Mouse (Mus musculus): ENCODE results near the gene Map4k2. TPM values are rescaled to one million over a fixed set of nuclear protein-coding genes. Genes with fewer than 3 reads are reported as not detected.

Gene Map4k2
- polyA plus RNA-seq, 1 experiment from 2014 or later: 17.2 TPM

DNA sequence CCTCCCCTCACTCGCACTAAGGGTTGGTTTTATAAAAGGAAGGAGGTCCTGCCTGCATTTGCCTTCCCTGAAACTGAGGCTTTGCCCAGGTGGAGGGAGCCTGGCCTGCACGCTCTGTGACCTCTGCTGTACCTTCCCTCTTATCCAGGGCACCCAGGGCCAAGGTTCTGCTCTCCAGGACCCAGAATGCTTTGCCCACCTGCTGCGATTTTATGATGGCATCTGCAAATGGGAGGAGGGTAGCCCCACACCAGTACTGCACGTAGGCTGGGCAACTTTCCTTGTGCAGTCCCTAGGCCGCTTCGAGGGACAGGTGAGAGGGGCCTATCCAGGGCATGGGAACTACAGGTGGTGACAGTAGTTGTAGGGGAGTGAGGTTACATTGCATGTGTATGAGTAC lies 1.7 kb upstream of the Map4k2 start:
- Histone ChIP-seq H3K4me1 (ENCODE audit: control insufficient read depth, insufficient read depth, low read length) (peaks cover 28% of the 10 kb centered on the region), H3K9ac (ENCODE audit: low read length) (no peak overlapping the region), H3K4me3 (ENCODE audit: low read length) (no peak overlapping the region), H3K27ac (ENCODE audit: low read length) (no peak overlapping the region), H3K4me2 (ENCODE audit: low read depth, low read length) (no peak overlapping the region), H3K9me3 (replicated peaks; ENCODE audit: control insufficient read depth, low read length) (no peaks in the 10 kb centered on the region), H3K36me3 (ENCODE audit: control insufficient read depth, insufficient read depth) (peaks cover 23% of the 10 kb centered on the region), H3K27me3 (ENCODE audit: control insufficient read depth, insufficient read depth, low read length) (no peaks in the 10 kb centered on the region)
- WGBS: 95% methylated on average over 6 of the region's 6 CpGs
- ATAC-seq (replicated peaks; ENCODE audit: extremely low read depth, insufficient read depth, low FRiP score): no peak

DNA sequence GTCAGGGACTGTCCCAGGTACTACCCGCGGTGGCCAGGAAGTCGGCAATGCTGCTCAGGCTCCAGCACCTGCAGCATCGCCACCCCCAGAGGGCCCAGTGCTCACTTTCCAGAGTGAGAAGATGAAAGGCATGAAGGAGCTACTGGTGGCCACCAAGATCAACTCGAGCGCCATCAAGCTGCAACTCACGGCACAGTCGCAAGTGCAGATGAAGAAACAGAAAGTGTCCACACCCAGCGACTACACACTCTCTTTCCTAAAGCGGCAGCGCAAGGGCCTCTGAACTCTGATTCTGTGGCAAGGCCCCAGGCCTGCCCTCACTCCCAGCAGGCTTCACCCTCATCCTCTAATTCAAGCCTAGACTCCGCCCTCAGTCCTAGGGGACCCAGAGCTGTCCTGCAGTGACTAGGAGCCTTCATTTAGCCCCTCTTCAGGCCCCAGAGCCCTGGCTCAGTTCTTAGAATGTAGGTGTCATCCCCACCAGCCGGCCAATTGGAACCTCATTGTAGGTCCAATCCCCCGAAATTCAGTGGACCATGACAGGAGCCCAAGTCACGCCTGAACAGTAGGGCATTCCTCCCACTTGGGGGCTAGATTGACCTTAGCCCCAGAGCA lies 938 bp upstream of the Map4k2 start:
- no peak for ATAC-seq (replicated peaks; ENCODE audit: extremely low read depth, insufficient read depth, low FRiP score)
- Histone ChIP-seq H3K4me3 (ENCODE audit: low read length) (no peak overlapping the region), H3K27me3 (ENCODE audit: control insufficient read depth, insufficient read depth, low read length) (no peaks in the 10 kb centered on the region), H3K4me1 (ENCODE audit: control insufficient read depth, insufficient read depth, low read length) (peaks cover 25% of the 10 kb centered on the region), H3K36me3 (ENCODE audit: control insufficient read depth, insufficient read depth) (peaks cover 23% of the 10 kb centered on the region), H3K9ac (ENCODE audit: low read length) (no peak overlapping the region), H3K27ac (ENCODE audit: low read length) (peak overlapping the region; percentile 58), H3K4me2 (ENCODE audit: low read depth, low read length) (peak overlapping the region; percentile 76), H3K9me3 (replicated peaks; ENCODE audit: control insufficient read depth, low read length) (no peaks in the 10 kb centered on the region)
- WGBS: 66% methylated on average over 15 of the region's 15 CpGs

DNA sequence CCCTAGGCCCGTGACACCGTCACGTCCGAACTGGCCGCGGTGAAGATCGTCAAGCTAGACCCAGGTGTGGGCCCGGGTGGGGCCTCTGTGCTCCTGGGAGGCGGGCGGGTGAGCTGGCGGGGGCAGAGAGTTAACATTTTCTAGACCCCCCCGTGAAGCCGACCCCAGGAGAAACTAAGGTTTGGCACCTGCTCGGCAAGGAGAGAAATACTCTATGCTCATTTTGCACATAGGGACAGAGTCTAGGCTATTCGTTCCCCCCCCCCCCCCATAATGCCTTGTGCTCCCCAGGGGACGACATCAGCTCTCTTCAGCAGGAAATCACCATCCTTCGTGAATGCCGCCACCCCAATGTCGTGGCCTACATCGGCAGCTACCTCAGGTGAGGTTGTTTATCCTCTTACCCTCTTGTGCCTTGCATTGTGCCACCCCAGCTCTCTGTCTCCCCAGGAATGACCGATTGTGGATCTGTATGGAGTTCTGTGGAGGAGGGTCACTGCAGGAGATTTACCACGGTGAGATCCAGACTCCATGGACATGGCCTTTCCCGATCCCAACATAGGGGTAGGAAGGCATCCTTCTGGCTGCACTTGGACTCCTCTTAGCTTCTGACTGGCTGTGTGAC lies 630 bp downstream of the Map4k2 start:
- Histone ChIP-seq H3K4me3 (ENCODE audit: low read length) (peak overlapping the region; percentile 82), H3K4me2 (ENCODE audit: low read depth, low read length) (peak overlapping the region; percentile 76), H3K36me3 (ENCODE audit: control insufficient read depth, insufficient read depth) (peaks cover 29% of the 10 kb centered on the region), H3K27ac (ENCODE audit: low read length) (peak overlapping the region; percentile 58), H3K9ac (ENCODE audit: low read length) (peak overlapping the region; percentile 82), H3K27me3 (ENCODE audit: control insufficient read depth, insufficient read depth, low read length) (no peaks in the 10 kb centered on the region), H3K4me1 (ENCODE audit: control insufficient read depth, insufficient read depth, low read length) (peaks cover 16% of the 10 kb centered on the region), H3K9me3 (replicated peaks; ENCODE audit: control insufficient read depth, low read length) (no peaks in the 10 kb centered on the region)
- 11% methylated on average over 23 of the region's 23 CpGs for WGBS
- 0 out of 2 replicates have a peak, but pooled peaks have one; percentile 5 for ATAC-seq (replicated peaks; ENCODE audit: extremely low read depth, insufficient read depth, low FRiP score)

DNA sequence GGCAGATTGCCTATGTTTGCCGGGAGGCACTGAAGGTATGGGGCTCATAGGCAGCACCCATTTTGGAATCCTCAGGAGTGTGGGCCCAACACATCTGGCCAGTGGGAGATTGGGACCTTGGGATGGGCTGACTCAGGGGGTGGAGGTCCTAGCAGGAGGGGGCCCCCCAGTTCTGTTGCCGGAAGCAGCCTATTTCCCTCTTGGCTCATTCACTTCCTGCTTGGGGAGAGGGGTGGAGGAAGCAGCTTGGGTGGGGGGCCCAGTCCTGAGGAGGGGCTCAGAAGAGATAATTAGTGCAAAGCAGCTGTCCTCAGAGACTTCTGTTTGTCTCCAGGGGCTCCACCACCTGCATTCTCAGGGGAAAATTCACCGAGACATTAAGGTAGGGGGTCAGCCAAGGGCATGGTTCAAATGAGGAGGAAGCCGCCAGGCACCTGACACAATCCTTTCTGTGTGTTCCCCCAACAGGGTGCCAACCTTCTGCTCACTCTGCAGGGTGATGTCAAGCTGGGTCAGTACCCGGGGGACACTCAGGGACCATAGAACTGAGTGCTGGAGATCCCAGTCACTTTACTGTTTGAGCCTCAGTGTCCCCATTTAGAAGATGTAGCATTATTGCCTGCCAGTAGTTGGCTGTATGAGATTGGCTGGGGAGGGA lies 1.5 kb downstream of the Map4k2 start:
- H3K36me3 ChIP-seq (ENCODE audit: control insufficient read depth, insufficient read depth): peaks cover 24% of the 10 kb centered on the region
- peak overlapping the region; percentile 82 for H3K9ac ChIP-seq (ENCODE audit: low read length)

DNA sequence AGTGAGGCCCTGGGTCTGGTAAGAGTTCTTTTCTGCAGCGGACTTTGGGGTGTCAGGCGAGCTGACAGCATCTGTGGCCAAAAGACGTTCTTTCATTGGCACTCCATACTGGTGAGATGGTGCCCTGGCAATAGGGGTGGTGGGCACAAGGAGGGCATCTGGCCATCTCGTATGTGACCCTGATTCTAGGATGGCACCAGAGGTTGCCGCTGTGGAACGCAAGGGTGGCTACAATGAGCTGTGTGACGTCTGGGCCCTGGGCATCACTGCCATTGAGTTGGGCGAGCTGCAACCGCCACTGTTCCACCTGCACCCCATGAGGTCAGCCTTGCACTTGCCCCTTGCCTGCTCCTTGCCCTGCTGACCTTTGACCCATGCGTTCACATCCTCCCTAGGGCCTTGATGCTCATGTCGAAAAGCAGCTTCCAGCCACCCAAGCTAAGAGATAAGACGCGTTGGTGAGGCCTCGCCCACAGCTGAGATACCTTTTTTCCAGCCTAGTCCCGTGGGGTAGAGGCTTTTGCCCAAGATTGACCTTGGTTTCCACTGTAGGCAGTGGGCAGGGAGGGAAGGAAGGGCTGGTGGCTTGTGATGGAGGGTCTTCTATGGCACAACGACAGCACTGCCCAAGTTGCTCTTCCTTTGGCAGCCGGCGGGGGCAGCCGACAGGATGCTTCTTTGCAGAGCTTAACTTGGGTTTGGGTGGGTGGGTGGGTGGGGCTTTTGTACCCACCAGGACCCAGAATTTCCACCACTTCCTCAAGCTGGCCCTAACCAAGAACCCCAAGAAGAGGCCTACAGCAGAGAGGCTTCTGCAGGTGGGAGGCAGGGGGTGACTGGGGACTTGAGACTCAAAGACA lies 2.4 kb downstream of the Map4k2 start:
- H3K36me3 ChIP-seq (ENCODE audit: control insufficient read depth, insufficient read depth): peaks cover 15% of the 10 kb centered on the region
- H3K4me3 ChIP-seq (ENCODE audit: low read length): no peak overlapping the region
- H3K27me3 ChIP-seq (ENCODE audit: control insufficient read depth, insufficient read depth, low read length): no peaks in the 10 kb centered on the region
- no peak for ATAC-seq (replicated peaks; ENCODE audit: extremely low read depth, insufficient read depth, low FRiP score)
- H3K9ac ChIP-seq (ENCODE audit: low read length): no peak overlapping the region
- 78% methylated on average over 19 of the region's 19 CpGs for WGBS
- no peak overlapping the region for H3K27ac ChIP-seq (ENCODE audit: low read length)
- H3K4me1 ChIP-seq (ENCODE audit: control insufficient read depth, insufficient read depth, low read length): peaks cover 10% of the 10 kb centered on the region
- H3K4me2 ChIP-seq (ENCODE audit: low read depth, low read length): no peak overlapping the region
- no peaks in the 10 kb centered on the region for H3K9me3 ChIP-seq (replicated peaks; ENCODE audit: control insufficient read depth, low read length)

More for the DNA sequence above, 1.5 kb downstream of the Map4k2 start:
- no peak for ATAC-seq (replicated peaks; ENCODE audit: extremely low read depth, insufficient read depth, low FRiP score)
- Histone ChIP-seq H3K4me1 (ENCODE audit: control insufficient read depth, insufficient read depth, low read length) (peaks cover 10% of the 10 kb centered on the region), H3K4me3 (ENCODE audit: low read length) (peak overlapping the region; percentile 82), H3K27me3 (ENCODE audit: control insufficient read depth, insufficient read depth, low read length) (no peaks in the 10 kb centered on the region), H3K9me3 (replicated peaks; ENCODE audit: control insufficient read depth, low read length) (no peaks in the 10 kb centered on the region), H3K4me2 (ENCODE audit: low read depth, low read length) (peak overlapping the region; percentile 76), H3K27ac (ENCODE audit: low read length) (0 out of 2 replicates have a peak overlapping the region, but pooled peaks have one; percentile 21)
- WGBS: 69% methylated on average over 5 of the region's 5 CpGs

DNA sequence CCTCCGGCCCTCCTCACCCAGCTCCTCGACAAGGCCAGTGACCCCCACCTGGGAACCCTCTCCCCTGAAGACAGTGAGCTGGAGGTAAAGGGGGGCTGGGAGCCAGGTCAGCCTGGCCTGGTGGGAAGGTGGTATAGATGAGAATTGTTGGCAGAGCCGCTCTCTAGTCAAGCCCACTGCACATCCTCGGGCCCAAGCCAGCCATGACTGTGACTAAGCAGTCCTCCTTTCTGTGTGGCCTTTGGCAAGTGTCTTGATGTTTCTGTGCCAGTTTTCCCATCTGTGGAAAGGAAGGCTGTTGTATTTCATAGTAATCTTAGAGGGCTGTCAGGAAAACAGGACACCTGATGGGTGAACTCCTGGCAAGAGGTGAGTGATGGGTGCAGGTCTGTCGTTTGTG lies 3.1 kb downstream of the Map4k2 start:
- H3K9ac ChIP-seq (ENCODE audit: low read length): no peak overlapping the region
- H3K4me1 ChIP-seq (ENCODE audit: control insufficient read depth, insufficient read depth, low read length): peaks cover 10% of the 10 kb centered on the region
- peaks cover 10% of the 10 kb centered on the region for H3K36me3 ChIP-seq (ENCODE audit: control insufficient read depth, insufficient read depth)
- no peak overlapping the region for H3K27ac ChIP-seq (ENCODE audit: low read length)
- no peak overlapping the region for H3K4me3 ChIP-seq (ENCODE audit: low read length)
- no peak overlapping the region for H3K4me2 ChIP-seq (ENCODE audit: low read depth, low read length)
- ATAC-seq (replicated peaks; ENCODE audit: extremely low read depth, insufficient read depth, low FRiP score): no peak
- H3K27me3 ChIP-seq (ENCODE audit: control insufficient read depth, insufficient read depth, low read length): no peaks in the 10 kb centered on the region
- WGBS: 79% methylated on average over 5 of the region's 5 CpGs
- H3K9me3 ChIP-seq (replicated peaks; ENCODE audit: control insufficient read depth, low read length): no peaks in the 10 kb centered on the region

DNA sequence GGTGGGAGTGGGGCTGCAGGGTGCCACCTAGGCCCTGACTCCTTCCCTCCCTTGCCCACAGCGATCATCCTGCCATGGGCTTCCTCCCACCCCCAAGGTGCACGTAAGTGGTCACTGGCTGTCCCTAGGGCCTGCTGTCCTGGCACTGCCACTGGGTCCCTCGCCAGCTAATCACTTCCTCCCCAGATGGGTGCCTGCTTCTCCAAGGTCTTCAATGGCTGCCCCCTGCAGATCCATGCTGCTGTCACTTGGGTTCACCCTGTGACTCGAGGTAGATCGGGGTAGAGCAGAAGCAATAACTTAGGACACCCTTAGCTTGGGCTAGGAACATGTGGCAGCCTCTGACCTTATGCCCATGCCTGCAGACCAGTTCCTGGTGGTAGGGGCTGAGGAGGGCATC lies 5.1 kb downstream of the Map4k2 start:
- H3K4me1 ChIP-seq (ENCODE audit: control insufficient read depth, insufficient read depth, low read length): peaks cover 5% of the 10 kb centered on the region; the same call in 1 of the 2 replicates

DNA sequence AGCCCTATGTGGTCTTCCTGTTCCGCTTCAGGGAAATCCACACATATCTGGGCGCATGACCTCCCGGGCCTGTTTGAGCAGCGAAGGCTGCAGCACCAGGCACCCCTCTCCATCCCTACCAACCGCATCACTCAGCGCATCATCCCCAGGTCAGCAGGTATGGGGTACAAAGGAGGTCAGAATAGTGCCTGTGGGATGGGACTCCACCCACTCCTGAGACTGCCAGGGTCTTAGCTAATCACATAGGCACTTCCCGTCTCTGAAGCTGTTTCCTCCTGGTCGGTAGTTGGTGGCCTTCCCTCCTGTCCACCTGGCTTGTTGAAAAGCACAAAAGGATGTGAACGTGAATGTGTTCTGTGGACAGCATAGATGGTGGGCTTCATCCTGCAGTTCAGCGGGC lies 5.7 kb downstream of the Map4k2 start:
- 75% methylated on average over 10 of the region's 10 CpGs for WGBS
- Histone ChIP-seq H3K4me3 (ENCODE audit: low read length) (no peak overlapping the region), H3K9ac (ENCODE audit: low read length) (no peak overlapping the region), H3K9me3 (replicated peaks; ENCODE audit: control insufficient read depth, low read length) (no peaks in the 10 kb centered on the region), H3K4me2 (ENCODE audit: low read depth, low read length) (no peak overlapping the region), H3K27ac (ENCODE audit: low read length) (no peak overlapping the region), H3K4me1 (ENCODE audit: control insufficient read depth, insufficient read depth, low read length) (peaks cover 3% of the 10 kb centered on the region; the same call in 1 of the 2 replicates), H3K27me3 (ENCODE audit: control insufficient read depth, insufficient read depth, low read length) (no peaks in the 10 kb centered on the region), H3K36me3 (ENCODE audit: control insufficient read depth, insufficient read depth) (peaks cover 7% of the 10 kb centered on the region)
- ATAC-seq (replicated peaks; ENCODE audit: extremely low read depth, insufficient read depth, low FRiP score): no peak

More for the DNA sequence above, 5.1 kb downstream of the Map4k2 start:
- Histone ChIP-seq H3K4me3 (ENCODE audit: low read length) (no peak overlapping the region), H3K27me3 (ENCODE audit: control insufficient read depth, insufficient read depth, low read length) (no peaks in the 10 kb centered on the region), H3K27ac (ENCODE audit: low read length) (no peak overlapping the region), H3K9ac (ENCODE audit: low read length) (no peak overlapping the region), H3K9me3 (replicated peaks; ENCODE audit: control insufficient read depth, low read length) (no peaks in the 10 kb centered on the region), H3K4me2 (ENCODE audit: low read depth, low read length) (no peak overlapping the region), H3K36me3 (ENCODE audit: control insufficient read depth, insufficient read depth) (peaks cover 7% of the 10 kb centered on the region)
- WGBS: 87% methylated on average over 5 of the region's 5 CpGs
- no peak for ATAC-seq (replicated peaks; ENCODE audit: extremely low read depth, insufficient read depth, low FRiP score)
